11 mouse cellular contexts compared by ENCODE assay signal in genomic region chr9:63258768-63259167, GRCm38 (mm10).
DNase-seq lines count a peak whose midpoint lies in the region.
"Had no signal": no experiment of that assay in that cellular context is flagged by ENCODE, and none has a peak within 500 bp of the region (broad histone marks: within the 10 kb centered on the region; RNA-seq: fewer than 3 reads in every experiment).

No protein-coding gene starts in this region.

- H3K4me3 ChIP-seq in heart, embryonic 10.5 days, result no peak overlapping the region
- H3K4me3 ChIP-seq: midbrain, embryonic 12.5 days had no signal

- H3K27ac ChIP-seq in heart, embryonic 10.5 days, result no peak overlapping the region
- H3K27ac ChIP-seq: kidney, postnatal 0 days; liver, embryonic 14.5 days; midbrain, embryonic 12.5 days had no signal

- 75% methylated on average over 3 of the region's 3 CpGs for WGBS in heart, embryonic 10.5 days

- H3K36me3 ChIP-seq in heart, embryonic 10.5 days, result peaks cover 30% of the 10 kb centered on the region; the same call in 1 of the 2 replicates

- H3K9me3 ChIP-seq in heart, embryonic 10.5 days, result no peaks in the 10 kb centered on the region
- H3K9me3 ChIP-seq: midbrain, embryonic 12.5 days had no signal

- intact Hi-C loops in gastrocnemius, postnatal 14 days (cut with DNase I; ENCODE audit: low total_unique reads), result no loop called here

- 0 out of 2 replicates have a peak, but pooled peaks cover 3% of the 10 kb centered on the region for H3K4me1 ChIP-seq in heart, embryonic 10.5 days

- DNase-seq in heart, adult 18-20 months, result peak; percentile 33 to 49
- no peak for DNase-seq in heart, embryonic 10.5 days (ENCODE audit: low spot score)
- peak; percentile 27 for DNase-seq in lung, postnatal 36 days
- DNase-seq in lung, postnatal 25 days (ENCODE audit: low spot score), result no peak
- DNase-seq in cerebellum, postnatal 14 days, result peak; percentile 48 to 61
- peak; percentile 49 to 51 for DNase-seq in right cerebral cortex, postnatal 10 days (ENCODE audit: low spot score in 2 of 2)
- DNase-seq in urinary bladder, postnatal 25 days (ENCODE audit: low spot score), result no peak
- no peak for DNase-seq in gastrocnemius, postnatal 14 days

- H3K27me3 ChIP-seq in heart, embryonic 10.5 days (ENCODE audit: insufficient read depth, poor library complexity, severe bottlenecking), result no peaks in the 10 kb centered on the region
- H3K27me3 ChIP-seq: midbrain, embryonic 12.5 days had no signal

Comparison
In these comparisons a context has a peak if more than half of its experiments do, and no peak if none do; other contexts are left out.
1. DNase-seq: peak in heart, adult 18-20 months (2 of 2), lung, postnatal 36 days (single experiment), cerebellum, postnatal 14 days (2 of 2) and right cerebral cortex, postnatal 10 days (2 of 2); none in heart, embryonic 10.5 days (single experiment), lung, postnatal 25 days (single experiment), urinary bladder, postnatal 25 days (single experiment) and gastrocnemius, postnatal 14 days (single experiment).